Mouse (Mus musculus): ENCODE data around the gene Ppcs.

Ppcs gene

DNA sequence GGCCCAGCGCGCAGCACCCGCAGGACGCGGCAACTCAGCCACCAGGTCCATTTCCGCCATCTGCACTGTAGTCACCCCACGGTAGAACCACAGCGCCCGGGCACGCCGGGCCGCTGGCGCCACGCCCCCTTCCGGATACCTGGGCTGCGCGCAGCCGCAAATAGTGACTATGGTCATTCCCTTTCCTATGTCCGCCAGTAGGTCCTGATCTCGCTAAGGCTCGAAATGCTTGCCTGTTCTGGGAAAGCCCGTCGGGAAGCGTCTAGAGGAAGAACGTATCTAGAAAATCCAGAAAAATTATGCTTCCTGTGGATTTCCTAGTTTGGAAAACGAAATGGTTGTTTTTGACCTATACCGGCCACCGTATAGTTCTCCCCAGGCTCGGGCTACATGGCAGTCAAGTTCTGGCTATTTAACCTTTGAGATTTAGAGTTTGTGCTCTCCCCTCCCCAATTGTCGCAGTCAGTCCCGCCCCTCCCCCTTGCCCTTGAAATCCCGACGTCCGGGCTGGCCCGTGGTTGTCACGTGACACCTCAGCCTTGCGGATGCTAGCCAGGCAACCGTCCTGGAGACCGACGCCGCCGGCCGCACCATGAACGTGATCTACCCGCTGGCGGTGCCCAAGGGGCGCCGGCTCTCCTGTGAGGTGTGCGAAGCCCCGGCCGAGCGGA, at the start of gene Ppcs, which contains the start of gene Zmynd12:
TSS of gene Ppcs (minus strand) at position 127 of the 671 bp plus-strand sequence.
TSS of gene Zmynd12 (plus strand) at position 521 of the 671 bp plus-strand sequence.
- peak; percentile 84 to 88 for DNase-seq (ENCODE audit: low spot score in 2 of 2)

DNA sequence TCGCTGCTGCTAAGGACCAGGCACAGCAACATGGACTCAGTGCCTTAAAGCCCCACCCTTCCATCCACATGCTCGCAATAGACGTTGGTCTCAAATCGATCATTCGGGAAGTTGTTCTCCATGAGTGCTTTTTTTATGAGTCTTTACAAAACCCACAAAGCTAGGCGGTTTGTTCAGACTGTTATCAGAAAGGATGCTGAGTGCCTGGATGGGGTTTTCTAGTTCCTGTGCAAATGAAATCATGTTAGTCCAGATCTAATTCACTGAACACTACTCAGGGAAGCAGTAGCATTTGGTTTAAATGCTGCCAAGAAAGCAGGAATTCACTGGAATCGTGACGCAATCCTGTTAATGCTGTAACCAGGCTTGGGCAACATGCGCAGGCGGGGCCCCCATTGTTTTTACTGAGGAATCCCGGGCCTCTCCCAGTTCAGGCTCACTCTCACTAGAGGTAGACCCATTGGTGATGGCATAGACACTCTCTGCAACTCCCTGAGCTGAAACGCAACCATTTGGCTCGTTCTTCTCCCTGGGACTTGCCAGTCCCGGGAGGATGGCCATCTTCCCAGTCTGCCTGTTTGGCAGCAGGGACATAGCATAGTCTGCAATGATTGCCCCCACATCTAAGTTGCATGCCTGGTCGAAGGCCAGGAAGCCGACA, 45.6 kb upstream of the Ppcs start:
- no peak for DNase-seq (ENCODE audit: low spot score in 2 of 2)

DNA sequence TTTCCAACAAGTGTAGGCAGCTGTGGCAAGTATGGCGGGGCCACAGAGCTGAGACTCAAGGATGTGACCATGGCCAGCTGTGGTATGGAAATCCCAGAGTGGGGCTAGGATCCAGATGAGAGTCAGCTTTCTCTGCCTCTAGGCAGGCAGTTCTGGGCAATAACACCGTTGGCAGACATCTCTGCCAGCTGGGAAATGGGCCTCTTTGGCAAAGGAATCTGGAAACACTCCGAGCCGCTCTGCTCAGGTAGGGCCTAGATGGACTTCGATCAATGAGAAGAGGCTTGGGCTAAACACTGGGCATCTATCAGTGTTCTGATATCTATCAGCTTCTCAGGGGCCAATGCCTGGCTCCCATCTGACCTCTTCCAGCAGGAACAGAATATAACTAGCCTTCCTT, 43.6 kb upstream of the Ppcs start:
- DNase-seq (ENCODE audit: low spot score in 2 of 2), result no peak

DNA sequence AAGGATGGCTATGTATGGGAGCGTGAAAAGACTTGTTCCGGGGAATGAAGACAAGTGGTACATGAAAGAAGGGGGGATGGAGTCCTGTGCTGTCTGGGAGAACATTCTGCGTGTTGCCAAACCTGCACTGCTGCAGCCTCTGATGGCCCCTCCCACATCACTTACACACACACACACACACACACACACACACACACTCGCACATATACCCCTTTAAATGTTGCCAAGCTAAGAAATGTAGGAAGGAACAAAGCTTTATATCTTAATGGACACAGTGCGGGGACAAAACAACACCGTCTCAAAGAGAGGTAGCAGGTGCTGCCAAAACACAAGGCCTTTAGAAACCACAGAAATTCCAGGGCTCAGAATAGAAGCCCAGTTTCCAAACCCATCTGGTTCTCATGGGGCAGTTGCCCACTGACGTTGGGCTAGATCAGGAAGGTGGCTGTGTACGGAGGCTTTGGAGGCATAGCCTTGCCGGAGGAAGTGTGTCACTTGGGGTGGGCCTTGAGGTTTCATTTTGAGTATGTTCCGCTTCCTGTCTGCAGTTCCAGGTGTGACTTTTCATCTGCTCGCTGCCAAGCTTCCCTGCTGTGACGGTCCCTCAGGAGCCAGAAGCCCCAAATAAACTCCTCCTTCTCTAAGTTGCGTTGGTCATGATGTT, 41.7 kb upstream of the Ppcs start:
- DNase-seq (ENCODE audit: low spot score in 2 of 2), result no peak

DNA sequence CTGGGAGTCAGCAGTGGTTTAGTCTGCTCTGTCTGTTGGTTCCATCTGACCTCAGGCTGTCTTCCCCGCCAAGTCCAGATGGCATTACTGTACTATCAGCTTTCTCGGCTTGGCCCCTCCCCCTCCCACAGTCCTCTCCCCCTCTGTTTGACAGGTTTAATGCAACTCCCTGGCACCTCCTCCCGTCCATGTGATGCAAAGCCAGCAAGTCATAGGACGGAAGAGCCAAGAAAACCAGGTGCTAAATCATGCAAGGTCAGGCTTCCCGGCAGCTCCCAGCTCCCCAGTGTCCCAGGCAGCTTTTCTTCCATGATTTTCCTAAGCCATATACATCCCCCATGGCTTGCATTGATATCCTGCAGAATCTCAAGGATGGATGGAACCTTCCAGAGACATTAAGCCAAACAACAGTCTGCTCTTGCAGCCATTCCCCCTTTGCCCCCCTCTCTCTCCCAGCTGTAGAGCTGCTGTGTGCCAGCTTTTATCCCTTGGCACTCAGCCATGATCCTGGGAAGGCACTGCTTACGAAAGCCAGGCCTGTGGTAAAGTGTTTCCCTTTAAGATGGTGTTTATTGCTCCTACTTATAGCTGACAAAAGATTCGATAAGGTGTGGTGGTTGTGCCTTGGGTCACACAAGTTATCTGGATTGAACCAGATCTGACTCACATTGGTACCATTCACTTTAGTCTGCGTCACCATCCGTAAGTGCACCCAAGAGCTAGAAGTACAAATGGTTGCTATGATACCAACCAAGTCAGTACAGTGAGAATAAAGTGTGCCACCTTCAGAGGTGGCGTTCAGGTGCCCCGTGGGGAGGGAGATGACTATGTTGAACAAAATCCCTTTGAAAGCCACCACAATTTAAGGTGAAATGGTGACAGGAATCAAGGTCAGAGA, 40.9 kb upstream of the Ppcs start:
- DNase-seq (ENCODE audit: low spot score in 2 of 2), result no peak

DNA sequence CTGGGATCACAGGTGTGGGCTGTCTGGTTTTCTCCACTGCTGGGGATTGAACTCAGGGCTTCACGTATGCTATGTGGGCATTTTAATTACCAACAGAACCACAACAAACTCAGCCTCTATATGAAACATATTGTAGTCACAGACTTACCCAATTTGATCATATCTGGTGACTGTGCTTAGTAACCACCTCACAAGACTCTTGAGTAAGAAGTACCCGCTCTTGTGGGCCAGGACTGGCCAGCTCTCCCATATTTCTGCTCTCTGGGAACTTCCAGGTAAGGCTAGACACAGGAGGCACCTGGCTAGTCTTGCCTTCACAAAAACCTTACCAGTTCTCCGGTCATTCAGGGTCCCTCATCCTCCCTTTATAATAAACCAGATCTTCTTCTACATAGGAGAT, 40.2 kb upstream of the Ppcs start:
- no peak for DNase-seq (ENCODE audit: low spot score in 2 of 2)

DNA sequence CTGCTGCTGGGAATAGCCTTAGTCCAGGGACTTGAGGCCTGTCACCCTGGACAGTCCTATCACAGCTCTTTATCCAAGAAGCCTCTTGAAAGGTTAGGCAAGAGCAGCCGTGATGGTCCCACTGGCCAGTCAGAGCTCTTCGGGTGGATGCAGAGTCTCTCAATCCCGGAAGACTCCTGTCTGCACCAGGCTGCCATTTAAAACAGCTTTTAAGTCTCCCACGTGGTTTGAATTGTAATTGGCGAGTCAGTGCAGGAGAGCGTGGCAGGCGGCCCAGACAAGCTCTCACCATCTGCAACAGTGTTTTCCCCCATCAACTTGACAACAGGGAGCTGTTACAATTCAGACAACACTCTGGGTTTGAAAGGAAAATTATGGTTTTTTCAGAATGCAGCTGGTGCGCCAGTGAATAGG, 38.5 kb upstream of the Ppcs start:
- DNase-seq (ENCODE audit: low spot score in 2 of 2), result peak; percentile 78 to 87

DNA sequence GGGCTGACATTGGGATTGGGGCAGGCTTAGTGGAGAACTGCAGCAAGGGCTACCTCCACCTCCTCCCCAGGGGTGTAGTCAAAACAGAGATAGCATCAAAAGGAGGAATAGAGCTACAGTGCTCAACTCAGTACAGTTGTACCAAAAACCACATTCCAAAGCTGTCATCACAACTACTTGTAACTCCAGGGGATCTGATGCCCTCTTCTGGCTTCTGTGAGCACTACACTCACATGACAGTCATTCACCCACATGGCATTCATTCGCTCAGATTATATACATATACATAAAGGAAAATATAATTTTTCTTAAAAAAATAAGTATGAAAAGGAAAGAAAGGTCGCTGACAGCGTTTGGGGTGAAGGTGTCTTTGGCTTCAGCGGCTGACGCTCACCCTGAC, 38.1 kb upstream of the Ppcs start:
- DNase-seq (ENCODE audit: low spot score in 2 of 2), result no peak

DNA sequence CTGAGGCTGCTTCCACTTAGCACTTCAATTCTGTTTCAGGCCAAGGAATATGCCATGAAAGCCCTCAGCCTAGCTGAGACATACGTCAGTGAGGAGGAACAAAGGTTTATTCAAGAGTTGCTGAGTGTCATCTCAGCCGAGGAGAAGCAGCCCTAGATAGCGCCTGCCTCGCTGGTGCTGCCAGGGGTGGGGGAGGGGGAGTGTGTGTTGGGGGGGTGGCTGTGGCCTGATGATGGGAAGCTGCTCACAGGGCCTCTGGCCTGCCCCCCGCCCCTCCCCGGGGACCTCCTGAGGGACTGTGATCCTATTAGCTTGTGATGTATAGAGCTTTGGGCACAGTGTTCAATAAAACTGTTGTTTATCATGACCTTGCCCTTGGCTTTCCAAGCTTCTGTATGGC, 31.3 kb upstream of the Ppcs start:
- DNase-seq (ENCODE audit: low spot score in 2 of 2), result no peak

DNA sequence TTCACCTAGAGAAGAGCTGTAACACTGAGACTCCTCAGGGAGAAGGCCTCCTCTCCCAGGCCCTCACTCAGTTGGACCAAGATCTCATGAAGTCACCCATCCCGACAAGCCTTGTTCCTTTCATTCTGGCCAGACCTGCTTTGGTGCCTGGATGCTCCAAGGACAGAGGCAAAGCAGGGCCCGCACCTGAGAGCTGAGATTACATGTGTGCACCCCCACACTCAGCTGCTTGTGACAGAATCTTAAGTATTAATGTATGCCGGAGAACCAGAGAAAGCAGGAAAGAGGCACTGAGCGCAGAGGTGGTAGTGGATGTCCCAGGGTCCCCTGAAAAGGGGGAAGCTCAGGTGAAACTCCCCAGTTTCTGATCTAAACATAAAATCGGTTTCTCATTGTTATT, 30.9 kb upstream of the Ppcs start:
- DNase-seq (ENCODE audit: low spot score in 2 of 2), result no peak

DNA sequence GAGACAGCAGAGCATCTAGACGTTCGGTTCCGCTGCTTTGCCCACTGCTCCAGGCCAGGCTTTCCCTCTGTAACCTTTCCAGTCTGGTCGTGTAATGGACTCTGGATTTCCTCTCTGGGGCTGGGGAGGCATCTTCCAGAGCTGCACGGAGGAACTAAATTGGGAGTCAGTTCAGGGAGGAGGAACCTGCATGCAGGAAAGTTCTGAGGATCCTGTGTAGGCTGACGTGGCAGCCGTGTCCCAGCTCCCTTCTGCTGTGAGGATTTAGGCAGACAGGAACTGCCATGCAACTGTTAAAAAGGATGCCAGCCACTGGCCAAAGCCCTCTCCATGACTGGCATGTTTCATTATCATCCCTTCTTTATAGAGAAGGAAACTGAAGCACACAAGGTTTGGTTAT, 28.2 kb upstream of the Ppcs start:
- DNase-seq (ENCODE audit: low spot score in 2 of 2), result no peak

DNA sequence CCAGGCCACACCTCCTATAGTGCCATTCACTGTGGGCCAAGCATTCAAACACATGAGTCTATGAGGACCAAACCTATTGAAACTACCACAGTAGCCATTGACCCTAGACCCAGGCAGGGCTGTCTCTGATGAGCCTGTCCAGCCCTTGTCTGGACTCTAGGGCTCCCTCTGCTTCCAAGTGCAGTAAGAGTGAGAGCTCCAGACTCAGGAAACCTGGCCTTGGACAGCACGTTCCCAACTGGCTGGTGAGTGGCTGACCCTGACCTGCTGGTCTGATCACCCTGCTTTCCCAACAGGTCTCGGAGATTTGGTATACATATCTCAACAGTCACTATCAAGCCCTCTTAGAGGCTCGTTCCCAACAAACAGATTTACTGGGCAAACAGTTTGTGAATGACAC, 25.6 kb upstream of the Ppcs start:
- DNase-seq (ENCODE audit: low spot score in 2 of 2), result no peak

DNA sequence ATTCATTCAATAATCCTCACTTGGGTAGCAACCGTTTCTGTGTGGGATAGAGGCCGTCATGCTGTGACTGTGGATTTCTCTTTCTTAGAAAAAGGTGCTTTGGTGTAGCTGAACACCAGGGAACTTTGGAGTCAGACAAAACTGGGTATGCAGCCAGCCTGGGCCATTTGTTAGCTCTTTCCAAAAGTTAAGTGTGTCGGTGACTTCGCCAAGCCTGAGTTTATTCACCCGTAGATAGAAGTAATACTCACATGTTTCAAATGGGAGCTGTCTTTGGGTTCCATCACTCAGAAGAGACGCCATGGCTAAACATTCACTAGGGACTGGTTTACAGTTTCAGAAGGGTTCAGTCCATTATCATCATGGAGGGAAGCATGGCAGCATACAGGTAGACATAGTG, 25.0 kb upstream of the Ppcs start:
- no peak for DNase-seq (ENCODE audit: low spot score in 2 of 2)

DNA sequence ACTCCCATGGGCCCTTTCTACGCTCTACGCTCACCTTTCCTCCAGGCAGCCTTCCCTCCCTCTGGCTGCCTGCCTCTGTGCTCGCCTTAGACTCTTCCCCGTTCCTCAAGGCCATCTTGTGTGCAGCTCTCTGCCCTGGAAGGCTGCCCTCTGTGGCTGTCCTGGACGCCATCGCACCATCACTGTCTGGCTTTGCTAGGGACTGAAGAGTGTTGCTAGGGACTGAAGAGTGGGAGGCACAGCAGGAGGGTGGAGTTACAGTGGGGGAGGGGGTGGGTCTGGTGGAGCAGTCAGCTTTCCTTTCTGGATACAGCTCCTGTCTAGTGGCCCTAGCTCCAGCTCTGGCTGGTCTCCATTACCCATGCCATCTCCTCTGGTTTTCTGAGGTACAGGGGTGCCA, 20.3 kb upstream of the Ppcs start:
- DNase-seq (ENCODE audit: low spot score in 2 of 2), result no peak

DNA sequence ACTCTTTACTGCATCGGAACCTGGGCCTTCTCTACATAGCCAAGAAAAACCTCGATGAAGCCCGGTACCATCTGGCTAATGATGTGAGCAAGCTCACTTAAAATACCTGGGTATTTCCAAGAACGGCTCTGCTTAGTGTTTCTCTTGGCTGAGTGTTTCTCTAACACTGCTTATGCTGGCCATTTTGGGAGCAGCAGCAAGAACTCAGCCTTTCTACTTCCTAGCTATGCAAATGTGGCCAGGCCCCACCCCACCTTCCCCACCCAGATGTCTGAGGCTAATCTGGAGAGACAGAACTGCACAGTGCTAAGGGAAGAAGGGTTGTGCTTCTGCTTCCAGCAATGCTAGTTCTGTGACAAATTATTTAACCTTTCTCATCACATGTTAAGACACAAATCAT, 19.6 kb upstream of the Ppcs start:
- DNase-seq (ENCODE audit: low spot score in 2 of 2), result no peak

DNA sequence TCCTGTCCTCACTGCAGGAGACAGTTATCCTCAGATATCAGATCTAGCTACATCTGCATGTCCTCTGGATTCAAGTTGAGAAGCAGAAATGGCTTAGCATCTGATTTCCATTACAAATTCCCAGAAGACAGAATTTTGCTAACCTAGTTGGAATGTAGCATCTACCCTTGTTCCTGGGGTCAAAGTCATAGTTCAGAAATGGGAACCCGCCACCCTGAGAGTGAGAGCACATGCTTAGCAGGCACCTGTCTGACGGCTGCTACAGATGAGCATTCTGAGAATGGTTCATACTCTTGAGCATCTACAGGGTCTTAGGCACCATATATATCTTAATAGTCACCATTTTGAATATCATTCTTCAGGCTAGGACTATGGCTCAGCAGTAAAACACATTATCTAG, 15.7 kb upstream of the Ppcs start:
- DNase-seq (ENCODE audit: low spot score in 2 of 2), result no peak

DNA sequence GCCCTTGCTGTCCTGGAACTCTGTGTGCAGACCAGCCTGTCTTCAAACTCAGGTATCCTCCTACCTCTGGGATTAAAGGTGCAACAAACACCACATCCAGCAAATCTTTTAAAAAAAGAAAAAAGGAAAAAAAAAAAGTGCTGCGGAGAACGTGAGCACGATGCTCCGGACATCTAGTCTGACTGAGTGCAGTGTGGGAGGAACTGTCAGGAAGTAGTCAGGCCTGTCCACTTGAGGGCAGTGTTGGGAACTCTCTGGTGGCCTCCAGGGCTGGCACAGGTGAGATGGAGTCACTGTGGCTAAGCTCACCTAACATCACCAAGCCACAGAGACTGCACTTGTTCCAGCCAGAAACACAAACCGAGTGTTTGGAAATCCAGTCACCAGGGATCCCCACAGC, 8.5 kb upstream of the Ppcs start:
- peak; percentile 52 to 53 for DNase-seq (ENCODE audit: low spot score in 2 of 2)

DNA sequence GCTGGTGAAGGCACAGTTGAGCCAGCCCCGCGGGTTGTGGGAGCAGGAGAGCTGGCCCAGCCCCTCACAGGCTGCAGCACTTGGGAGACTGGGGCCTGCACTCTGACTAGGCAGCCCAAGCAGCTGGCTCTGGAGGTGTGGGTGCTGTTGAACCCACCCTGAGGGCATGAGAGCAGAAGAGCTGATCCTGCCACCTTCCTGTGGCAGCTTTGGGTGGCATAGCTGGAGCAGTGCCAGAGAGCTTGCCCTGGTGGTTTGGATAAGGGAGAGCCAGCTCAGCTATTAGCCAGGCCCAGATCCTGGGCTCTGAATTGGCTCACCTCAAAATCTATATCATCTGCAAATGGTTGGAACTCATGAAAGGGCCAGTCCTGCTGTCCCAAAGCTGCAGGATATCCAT, 5.5 kb upstream of the Ppcs start:
- DNase-seq (ENCODE audit: low spot score in 2 of 2), result no peak

DNA sequence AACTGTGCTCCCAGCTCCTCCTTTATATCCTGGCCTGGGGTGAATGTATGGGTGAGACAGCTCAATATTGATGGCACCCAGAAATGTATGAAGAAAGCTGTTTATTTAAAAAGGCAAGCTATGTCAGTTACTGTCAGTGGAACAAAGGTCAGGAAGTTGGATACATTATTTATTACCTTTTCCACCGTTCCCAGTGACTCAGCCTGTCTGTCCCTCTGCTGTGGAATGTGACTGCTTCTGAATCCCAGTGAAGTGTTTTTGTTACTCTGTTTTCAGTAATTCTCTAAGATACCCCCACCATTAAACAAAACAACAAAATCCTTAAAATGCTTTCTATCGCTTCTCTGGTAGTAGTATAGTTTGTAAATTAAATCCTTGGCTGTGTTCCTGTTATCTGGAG, 3.4 kb upstream of the Ppcs start:
- no peak for DNase-seq (ENCODE audit: low spot score in 2 of 2)

DNA sequence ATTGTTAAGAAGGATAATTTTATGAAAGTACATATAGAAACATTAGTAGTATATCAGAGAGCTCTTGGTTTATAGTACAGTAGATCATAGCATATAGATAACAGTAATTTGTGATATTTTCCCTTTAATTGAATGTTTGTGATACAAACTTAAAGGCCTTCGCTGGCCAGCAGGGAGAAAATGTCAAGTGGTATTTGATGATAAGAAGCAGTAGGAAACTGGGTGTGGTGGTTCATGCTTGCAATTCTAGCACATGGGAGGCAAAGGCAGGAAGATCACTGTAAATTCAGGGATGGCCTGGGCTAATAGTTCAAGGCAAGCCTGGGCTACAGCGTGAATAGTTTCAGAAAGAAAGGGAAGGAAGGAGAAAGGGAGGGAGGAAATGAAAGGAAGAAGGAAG, 2.9 kb upstream of the Ppcs start:
- DNase-seq (ENCODE audit: low spot score in 2 of 2), result no peak

DNA sequence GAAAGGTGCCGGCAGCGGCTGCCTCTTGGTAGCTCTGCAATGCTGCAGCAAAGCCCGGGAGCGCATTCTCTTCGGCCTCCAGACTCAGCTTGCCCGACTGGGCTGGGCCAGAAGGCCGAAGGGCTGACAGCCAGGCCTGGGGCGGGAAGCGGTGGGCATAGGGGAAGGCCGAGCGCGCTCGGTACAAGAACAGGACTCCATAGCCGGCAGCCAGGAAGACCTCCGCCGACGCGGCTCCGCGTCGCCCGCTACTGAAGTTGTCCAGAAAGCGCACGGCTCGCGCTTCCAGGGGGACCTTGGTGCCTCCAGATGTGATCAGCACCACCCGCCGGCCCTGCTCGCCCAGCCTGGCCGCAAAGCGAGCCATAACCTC, 313 bp downstream of the Ppcs start:
- DNase-seq (ENCODE audit: low spot score in 2 of 2), result no peak

DNA sequence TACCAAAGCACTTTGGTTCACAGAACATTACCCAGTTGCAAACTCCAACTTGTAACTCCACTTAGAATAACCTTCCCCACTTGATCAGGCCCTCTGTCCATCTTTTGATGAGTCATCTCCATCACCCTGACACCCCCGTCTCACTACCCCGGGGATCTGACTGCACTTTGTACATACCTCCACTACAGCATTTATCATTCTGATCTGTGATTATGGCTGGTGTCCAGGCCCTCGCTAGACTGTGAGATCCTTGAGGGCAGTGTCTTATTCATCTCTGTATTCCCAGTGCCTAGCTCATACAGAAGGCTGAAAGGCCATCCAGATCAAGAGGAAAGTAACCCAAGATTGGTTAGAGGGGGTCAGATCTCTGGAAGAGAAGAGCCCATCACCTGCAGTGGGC, 1.0 kb downstream of the Ppcs start:
- no peak for DNase-seq (ENCODE audit: low spot score in 2 of 2)

All from right cerebral cortex, adult 2 months (tissue).